Mouse (Mus musculus): ENCODE measurements at regions not wholly inside any gene's neighbourhood (a gene's known extent, or its start where the extent isn't known, plus 50 kb on each side); places are given as distances from the start of the nearest gene placed in this dataset.

GRCm38 (mm10) chr16:30177769-30178168 is 89.5 kb downstream of the Cpn2 start:
- no peak overlapping the region for H3K4me3 ChIP-seq (ENCODE audit: low read depth, low read length)
- TF ChIP-seq EP300 (IDR thresholded peaks at IDR 0.05; ENCODE audit: insufficient read depth, low read depth, low read length) (no peak), POLR2A (IDR thresholded peaks at IDR 0.05; ENCODE audit: insufficient read depth, low read length) (no peak), CTCF (IDR thresholded peaks at IDR 0.05; ENCODE audit: low read depth, low read length) (no peak)
- no peaks in the 10 kb centered on the region for H3K27me3 ChIP-seq (ENCODE audit: control insufficient read depth, insufficient read depth, low read length, poor library complexity, severe bottlenecking)
- H3K9ac ChIP-seq (ENCODE audit: low read depth, poor library complexity, severe bottlenecking) = no peak overlapping the region
- H3K27ac ChIP-seq (ENCODE audit: insufficient read depth, low read length) = no peak overlapping the region
- no peaks in the 10 kb centered on the region for H3K4me1 ChIP-seq (ENCODE audit: control insufficient read depth, insufficient read depth, low read length)
- H3K36me3 ChIP-seq (ENCODE audit: control insufficient read depth, insufficient read depth, low read length, poor library complexity, severe bottlenecking) = no peaks in the 10 kb centered on the region
- H3K9me3 ChIP-seq (replicated peaks; ENCODE audit: control insufficient read depth, insufficient read depth, low read length, poor library complexity, severe bottlenecking) = no peaks in the 10 kb centered on the region

GRCm38 (mm10) chr16:30178596-30178995 is 88.7 kb downstream of the Cpn2 start:
- Histone ChIP-seq H3K4me1 (ENCODE audit: control insufficient read depth, insufficient read depth, low read length) (no peaks in the 10 kb centered on the region), H3K4me3 (ENCODE audit: low read depth, low read length) (no peak overlapping the region), H3K9me3 (replicated peaks; ENCODE audit: control insufficient read depth, insufficient read depth, low read length, poor library complexity, severe bottlenecking) (no peaks in the 10 kb centered on the region), H3K36me3 (ENCODE audit: control insufficient read depth, insufficient read depth, low read length, poor library complexity, severe bottlenecking) (no peaks in the 10 kb centered on the region), H3K9ac (ENCODE audit: low read depth, poor library complexity, severe bottlenecking) (no peak overlapping the region), H3K27ac (ENCODE audit: insufficient read depth, low read length) (no peak overlapping the region), H3K27me3 (ENCODE audit: control insufficient read depth, insufficient read depth, low read length, poor library complexity, severe bottlenecking) (no peaks in the 10 kb centered on the region)
- TF ChIP-seq POLR2A (IDR thresholded peaks at IDR 0.05; ENCODE audit: insufficient read depth, low read length) (no peak), CTCF (IDR thresholded peaks at IDR 0.05; ENCODE audit: low read depth, low read length) (no peak), EP300 (IDR thresholded peaks at IDR 0.05; ENCODE audit: insufficient read depth, low read depth, low read length) (no peak)

DNA sequence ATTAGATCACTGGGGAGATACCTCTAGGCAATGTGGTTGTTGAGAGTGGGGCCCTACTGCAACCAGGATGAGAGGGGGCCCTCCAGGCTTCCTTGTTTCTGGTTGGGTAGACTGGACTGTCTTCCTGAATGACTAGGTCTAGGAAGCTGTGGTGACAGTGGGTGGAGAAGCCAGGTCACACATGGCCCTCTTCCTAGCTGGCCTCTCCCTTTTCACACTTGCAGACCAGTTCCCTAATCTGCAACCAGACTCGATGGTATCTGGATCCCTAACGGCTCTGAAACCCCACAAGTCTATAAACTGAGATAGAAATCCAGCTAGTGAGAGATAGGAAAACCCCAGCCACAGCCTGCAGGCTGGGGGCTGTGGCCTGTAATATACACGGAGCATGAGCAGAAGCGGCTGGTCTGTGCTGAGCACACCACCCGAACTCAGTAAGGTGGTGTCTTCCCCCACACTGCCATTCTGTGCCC is 87.8 kb downstream of the Cpn2 start:
- TF ChIP-seq POLR2A (IDR thresholded peaks at IDR 0.05; ENCODE audit: insufficient read depth, low read length) (no peak), EP300 (IDR thresholded peaks at IDR 0.05; ENCODE audit: insufficient read depth, low read depth, low read length) (no peak), CTCF (IDR thresholded peaks at IDR 0.05; ENCODE audit: low read depth, low read length) (no peak)

GRCm38 (mm10) chr16:30181116-30181515 is 86.2 kb downstream of the Cpn2 start:
- H3K9ac ChIP-seq (ENCODE audit: low read depth, poor library complexity, severe bottlenecking) = no peak overlapping the region
- H3K27me3 ChIP-seq (ENCODE audit: control insufficient read depth, insufficient read depth, low read length, poor library complexity, severe bottlenecking) = no peaks in the 10 kb centered on the region
- H3K27ac ChIP-seq (ENCODE audit: insufficient read depth, low read length) = no peak overlapping the region
- H3K36me3 ChIP-seq (ENCODE audit: control insufficient read depth, insufficient read depth, low read length, poor library complexity, severe bottlenecking) = no peaks in the 10 kb centered on the region
- H3K9me3 ChIP-seq (replicated peaks; ENCODE audit: control insufficient read depth, insufficient read depth, low read length, poor library complexity, severe bottlenecking) = no peaks in the 10 kb centered on the region
- no peaks in the 10 kb centered on the region for H3K4me1 ChIP-seq (ENCODE audit: control insufficient read depth, insufficient read depth, low read length)
- H3K4me3 ChIP-seq (ENCODE audit: low read depth, low read length) = no peak overlapping the region
- no peak for TF ChIP-seq EP300 (IDR thresholded peaks at IDR 0.05; ENCODE audit: insufficient read depth, low read depth, low read length)
- no peak for TF ChIP-seq CTCF (IDR thresholded peaks at IDR 0.05; ENCODE audit: low read depth, low read length)
- TF ChIP-seq POLR2A (IDR thresholded peaks at IDR 0.05; ENCODE audit: insufficient read depth, low read length) = no peak

More for the DNA sequence above, 87.8 kb downstream of the Cpn2 start:
- H3K4me3 ChIP-seq (ENCODE audit: low read depth, low read length) = no peak overlapping the region
- H3K4me1 ChIP-seq (ENCODE audit: control insufficient read depth, insufficient read depth, low read length) = no peaks in the 10 kb centered on the region
- no peaks in the 10 kb centered on the region for H3K27me3 ChIP-seq (ENCODE audit: control insufficient read depth, insufficient read depth, low read length, poor library complexity, severe bottlenecking)
- H3K9ac ChIP-seq (ENCODE audit: low read depth, poor library complexity, severe bottlenecking) = no peak overlapping the region
- H3K27ac ChIP-seq (ENCODE audit: insufficient read depth, low read length) = no peak overlapping the region
- no peaks in the 10 kb centered on the region for H3K36me3 ChIP-seq (ENCODE audit: control insufficient read depth, insufficient read depth, low read length, poor library complexity, severe bottlenecking)
- H3K9me3 ChIP-seq (replicated peaks; ENCODE audit: control insufficient read depth, insufficient read depth, low read length, poor library complexity, severe bottlenecking) = no peaks in the 10 kb centered on the region

- Histone ChIP-seq H3K4me3 (ENCODE audit: low read depth, low read length) (no peak overlapping the region), H3K9ac (ENCODE audit: low read depth, poor library complexity, severe bottlenecking) (no peak overlapping the region), H3K27ac (ENCODE audit: insufficient read depth, low read length) (no peak overlapping the region), H3K27me3 (ENCODE audit: control insufficient read depth, insufficient read depth, low read length, poor library complexity, severe bottlenecking) (no peaks in the 10 kb centered on the region), H3K36me3 (ENCODE audit: control insufficient read depth, insufficient read depth, low read length, poor library complexity, severe bottlenecking) (no peaks in the 10 kb centered on the region), H3K4me1 (ENCODE audit: control insufficient read depth, insufficient read depth, low read length) (peaks cover 2% of the 10 kb centered on the region), H3K9me3 (replicated peaks; ENCODE audit: control insufficient read depth, insufficient read depth, low read length, poor library complexity, severe bottlenecking) (no peaks in the 10 kb centered on the region)
- TF ChIP-seq EP300 (IDR thresholded peaks at IDR 0.05; ENCODE audit: insufficient read depth, low read depth, low read length) = no peak
- TF ChIP-seq POLR2A (IDR thresholded peaks at IDR 0.05; ENCODE audit: insufficient read depth, low read length) = no peak
- no peak for TF ChIP-seq CTCF (IDR thresholded peaks at IDR 0.05; ENCODE audit: low read depth, low read length)
Measured at GRCm38 (mm10) chr16:30184591-30185265, 82.6 kb downstream of the Cpn2 start.

- no peak overlapping the region for H3K9ac ChIP-seq (ENCODE audit: low read depth, poor library complexity, severe bottlenecking)
- H3K4me3 ChIP-seq (ENCODE audit: low read depth, low read length) = no peak overlapping the region
- H3K36me3 ChIP-seq (ENCODE audit: control insufficient read depth, insufficient read depth, low read length, poor library complexity, severe bottlenecking) = no peaks in the 10 kb centered on the region
- H3K4me1 ChIP-seq (ENCODE audit: control insufficient read depth, insufficient read depth, low read length) = peaks cover 2% of the 10 kb centered on the region
- no peaks in the 10 kb centered on the region for H3K9me3 ChIP-seq (replicated peaks; ENCODE audit: control insufficient read depth, insufficient read depth, low read length, poor library complexity, severe bottlenecking)
- no peak overlapping the region for H3K27ac ChIP-seq (ENCODE audit: insufficient read depth, low read length)
- TF ChIP-seq EP300 (IDR thresholded peaks at IDR 0.05; ENCODE audit: insufficient read depth, low read depth, low read length) (no peak), POLR2A (IDR thresholded peaks at IDR 0.05; ENCODE audit: insufficient read depth, low read length) (no peak), CTCF (IDR thresholded peaks at IDR 0.05; ENCODE audit: low read depth, low read length) (no peak)
- no peaks in the 10 kb centered on the region for H3K27me3 ChIP-seq (ENCODE audit: control insufficient read depth, insufficient read depth, low read length, poor library complexity, severe bottlenecking)
Measured at GRCm38 (mm10) chr16:30185707-30186106, 81.6 kb downstream of the Cpn2 start.
